Mouse (Mus musculus): ENCODE data around the gene Cdpf1. TPM values are rescaled to one million over a fixed set of nuclear protein-coding genes. Genes with fewer than 3 reads are reported as not detected.

The Cdpf1 gene
- 34.4 and 35.7 TPM in 2 replicates for polyA plus RNA-seq (2016; fragmentation: Nextera tagmentation; extraction: Ambion mirVana)

DNA sequence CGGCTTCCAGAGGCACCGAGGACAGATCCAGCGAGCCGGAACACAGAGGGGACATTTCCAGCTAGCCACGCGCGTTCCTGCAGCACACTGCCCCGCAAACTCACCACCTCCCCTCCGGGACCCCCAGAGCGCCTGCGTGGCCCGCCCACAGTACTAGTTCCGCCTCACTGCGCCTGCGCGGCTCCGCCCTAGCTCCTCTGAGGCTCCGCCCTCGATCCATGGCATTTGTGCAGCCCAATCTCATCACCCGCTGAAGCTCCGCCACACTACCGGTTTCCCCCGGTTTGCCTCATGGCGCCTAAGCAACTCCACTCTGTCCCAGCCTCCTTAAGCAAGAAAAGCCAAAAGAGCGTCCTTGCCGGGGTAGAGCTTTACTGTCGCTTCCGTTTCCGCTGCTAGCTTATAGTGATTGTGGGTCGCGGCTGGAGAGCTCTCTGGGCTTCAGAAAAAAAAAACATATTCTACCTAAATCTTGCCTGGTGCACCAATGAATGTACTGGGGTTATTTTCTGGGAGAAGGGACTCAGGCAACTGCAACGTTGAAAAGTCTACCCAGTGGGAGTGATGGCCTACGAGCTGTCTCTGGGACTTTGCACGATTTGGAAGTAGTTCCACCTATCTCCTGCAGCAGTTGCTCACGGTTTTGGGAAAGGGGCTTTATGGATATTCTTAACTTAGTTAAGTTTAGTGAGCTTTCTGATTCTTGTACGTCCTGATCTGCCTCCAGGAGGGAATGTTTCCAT lies at the start of gene Cdpf1:
Cdpf1 (minus strand) TSS at position 163 of the 743 bp plus-strand sequence.
- Histone ChIP-seq H3K9me3 (replicated peaks) (0 out of 2 replicates have a peak, but pooled peaks cover 4% of the 10 kb centered on the region), H3K27me3 (replicated peaks) (0 out of 2 replicates have a peak, but pooled peaks cover 4% of the 10 kb centered on the region)

DNA sequence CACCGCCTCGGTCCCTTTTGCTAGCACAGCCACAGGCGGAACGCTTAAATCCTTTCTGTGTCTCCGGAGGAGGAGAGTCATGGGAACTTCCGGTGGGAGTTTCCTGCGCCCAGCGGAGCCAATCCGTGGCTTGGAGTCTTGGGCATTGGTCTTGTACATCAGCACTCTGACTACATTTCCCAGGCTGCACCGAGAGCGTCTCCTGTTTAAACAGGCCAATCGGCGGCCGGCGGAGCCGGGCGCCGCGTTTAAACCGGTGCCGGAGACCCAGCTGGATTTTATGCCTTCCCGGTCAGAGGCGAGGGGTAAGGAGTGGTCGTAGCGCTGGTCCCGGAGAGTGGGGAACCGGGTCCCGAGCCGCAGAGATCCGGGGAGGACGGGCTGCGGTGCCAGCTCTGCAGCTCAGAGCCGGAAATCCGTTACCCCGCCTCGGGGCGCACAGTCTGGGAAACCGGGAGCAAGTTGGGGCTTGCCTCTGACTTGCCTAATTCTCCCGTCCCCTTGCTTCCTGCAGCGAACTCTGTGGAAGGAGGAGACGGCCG lies 48.1 kb upstream of the Cdpf1 start, which contains the start of gene Gtse1:
Gtse1 (plus strand) TSS at position 256 of the 542 bp plus-strand sequence.
- ATAC-seq (ENCODE audit: insufficient number of reproducible peaks, low FRiP score), result peak; percentile 96
- H3K4me3 ChIP-seq, result peak within 1 kb of the TSS; percentile 96
- H3K27ac ChIP-seq (ENCODE audit: poor library complexity, severe bottlenecking), result peak within 1 kb of the TSS; percentile 55
- H3K36me3 ChIP-seq, result peaks cover 31% of the 10 kb centered on the region
- WGBS, result under 1% methylated on average over 42 of the region's 42 CpGs
- peak within 1 kb of the TSS; percentile 89 for H3K4me2 ChIP-seq
- no peaks in the 10 kb centered on the region for H3K27me3 ChIP-seq (replicated peaks)
- H3K9ac ChIP-seq, result peak within 1 kb of the TSS; percentile 86
- H3K9me3 ChIP-seq (replicated peaks), result no peaks in the 10 kb centered on the region
- H3K4me1 ChIP-seq (replicated peaks), result peaks cover 20% of the 10 kb centered on the region

More for the DNA sequence above, at the start of gene Cdpf1:
- Histone ChIP-seq H3K36me3 (no peaks in the 10 kb centered on the region), H3K4me3 (peak within 1 kb of the TSS; percentile 68), H3K4me2 (peak within 1 kb of the TSS; percentile 87), H3K9ac (peak within 1 kb of the TSS; percentile 81), H3K4me1 (replicated peaks) (peaks cover 9% of the 10 kb centered on the region), H3K27ac (ENCODE audit: poor library complexity, severe bottlenecking) (peak within 1 kb of the TSS; percentile 95)
- ATAC-seq (ENCODE audit: insufficient number of reproducible peaks, low FRiP score), result peak; percentile 96
- 3% methylated on average over 35 of the region's 36 CpGs for WGBS

DNA sequence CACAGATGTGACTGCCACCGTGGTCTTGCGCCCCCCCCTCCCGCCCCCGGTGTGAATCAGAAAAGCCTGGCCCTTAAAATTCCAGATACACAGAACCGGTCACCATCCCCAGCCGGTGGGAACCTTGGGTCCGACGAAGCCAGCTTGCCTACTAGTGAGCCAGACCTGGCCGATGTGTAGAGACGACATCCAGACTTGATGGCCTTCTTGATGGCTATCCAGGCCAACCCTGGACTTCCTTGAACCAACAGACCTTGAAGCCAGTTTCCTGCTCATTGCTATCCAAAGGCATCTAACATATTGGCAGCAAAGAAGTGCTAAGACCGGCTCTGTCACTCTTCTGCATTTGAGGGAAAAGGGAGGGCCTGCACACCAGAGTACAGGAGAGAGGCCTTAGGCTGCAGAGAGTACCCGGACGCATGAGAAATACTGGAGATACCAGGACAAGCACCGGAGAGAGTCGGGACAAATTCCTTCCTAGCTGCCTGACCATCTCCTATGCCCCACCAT lies 47.5 kb upstream of the Cdpf1 start:
- ATAC-seq (ENCODE audit: insufficient number of reproducible peaks, low FRiP score), result 0 out of 2 replicates have a peak, but pooled peaks have one; percentile 16
- H3K36me3 ChIP-seq, result peaks cover 25% of the 10 kb centered on the region

GRCm38 (mm10) chr15:85851656-85852392 lies 40.3 kb upstream of the Cdpf1 start:
- Histone ChIP-seq H3K9ac (no peak overlapping the region), H3K36me3 (no peaks in the 10 kb centered on the region), H3K27ac (ENCODE audit: poor library complexity, severe bottlenecking) (no peak overlapping the region), H3K9me3 (replicated peaks) (no peaks in the 10 kb centered on the region), H3K4me1 (replicated peaks) (no peaks in the 10 kb centered on the region), H3K27me3 (replicated peaks) (no peaks in the 10 kb centered on the region), H3K4me2 (no peak overlapping the region), H3K4me3 (no peak overlapping the region)
- no peak for ATAC-seq (ENCODE audit: insufficient number of reproducible peaks, low FRiP score)
- WGBS, result 74% methylated on average over 12 of the region's 12 CpGs

More for the DNA sequence above, 47.5 kb upstream of the Cdpf1 start:
- Histone ChIP-seq H3K4me3 (peak overlapping the region; percentile 96), H3K9ac (peak overlapping the region; percentile 67), H3K27ac (ENCODE audit: poor library complexity, severe bottlenecking) (peak overlapping the region; percentile 39; the same call in 1 of the 2 replicates), H3K27me3 (replicated peaks) (no peaks in the 10 kb centered on the region), H3K4me2 (peak overlapping the region; percentile 89), H3K4me1 (replicated peaks) (peaks cover 20% of the 10 kb centered on the region), H3K9me3 (replicated peaks) (no peaks in the 10 kb centered on the region)
- 10% methylated on average over 15 of the region's 15 CpGs for WGBS

- no peaks in the 10 kb centered on the region for H3K36me3 ChIP-seq
- no peak overlapping the region for H3K9ac ChIP-seq
- H3K27me3 ChIP-seq (replicated peaks), result peaks cover 4% of the 10 kb centered on the region; the same call in 1 of the 2 replicates
- ATAC-seq (ENCODE audit: insufficient number of reproducible peaks, low FRiP score), result no peak
- no peak overlapping the region for H3K27ac ChIP-seq (ENCODE audit: poor library complexity, severe bottlenecking)
- no peak overlapping the region for H3K4me3 ChIP-seq
- H3K9me3 ChIP-seq (replicated peaks), result no peaks in the 10 kb centered on the region
- H3K4me2 ChIP-seq, result no peak overlapping the region
- no peaks in the 10 kb centered on the region for H3K4me1 ChIP-seq (replicated peaks)
Measured at GRCm38 (mm10) chr15:85845071-85845470, 33.6 kb upstream of the Cdpf1 start.

DNA sequence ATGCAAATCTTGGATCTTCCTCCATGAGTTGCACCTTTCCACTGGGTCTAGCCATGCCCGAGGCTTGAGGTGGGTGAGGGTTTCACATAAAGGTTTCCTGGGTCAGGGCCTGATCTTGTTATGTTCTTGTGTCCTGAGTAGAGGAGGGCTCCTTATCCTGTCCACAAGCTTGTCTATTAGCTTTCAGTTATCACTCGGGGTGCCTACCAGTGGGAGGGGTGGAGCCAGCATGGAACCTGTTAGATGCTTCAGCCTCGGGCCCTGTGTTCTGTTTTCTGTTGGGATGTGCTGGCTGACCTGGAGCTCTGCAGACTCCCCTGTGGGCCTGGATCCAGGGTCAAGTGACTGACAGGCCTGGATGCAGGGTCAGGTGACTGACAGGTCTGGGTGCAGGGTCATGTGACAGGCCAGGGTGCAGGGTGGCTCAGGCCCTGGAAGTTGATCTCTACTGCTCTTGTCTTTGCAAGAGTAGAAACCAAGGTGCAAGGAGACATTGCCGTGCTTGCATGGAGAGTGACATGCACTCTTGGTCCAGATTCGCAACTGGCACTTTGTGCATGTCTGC lies 30.4 kb upstream of the Cdpf1 start:
- WGBS, result 65% methylated on average over 5 of the region's 5 CpGs
- ATAC-seq (ENCODE audit: insufficient number of reproducible peaks, low FRiP score), result no peak
- no peaks in the 10 kb centered on the region for H3K4me1 ChIP-seq (replicated peaks)

DNA sequence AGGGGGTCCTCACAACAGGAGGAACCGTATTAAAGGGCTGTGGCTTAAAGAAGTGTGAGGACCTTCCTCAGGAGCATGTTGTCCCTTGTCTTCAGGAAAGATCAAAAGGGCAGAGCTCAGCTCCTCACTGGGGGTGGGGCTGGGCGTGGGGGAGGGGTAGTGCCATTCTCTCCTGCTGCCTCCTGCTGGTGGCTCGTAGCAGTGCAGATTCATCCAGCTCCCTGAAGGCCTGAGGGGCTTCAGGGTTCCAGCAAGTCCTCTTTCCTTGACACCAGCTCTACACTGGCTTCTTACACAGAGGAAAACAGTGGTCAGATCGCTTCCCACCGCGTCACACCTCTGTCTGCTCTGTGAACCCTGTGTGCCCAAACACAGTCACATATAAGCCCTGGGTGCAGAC lies 29.5 kb upstream of the Cdpf1 start:
- H3K4me2 ChIP-seq, result no peak overlapping the region
- H3K27me3 ChIP-seq (replicated peaks), result peaks cover 4% of the 10 kb centered on the region; the same call in 1 of the 2 replicates
- no peaks in the 10 kb centered on the region for H3K4me1 ChIP-seq (replicated peaks)
- H3K9me3 ChIP-seq (replicated peaks), result no peaks in the 10 kb centered on the region
- no peak for ATAC-seq (ENCODE audit: insufficient number of reproducible peaks, low FRiP score)
- 25% methylated on average over 6 of the region's 6 CpGs for WGBS
- H3K27ac ChIP-seq (ENCODE audit: poor library complexity, severe bottlenecking), result no peak overlapping the region
- H3K9ac ChIP-seq, result no peak overlapping the region
- H3K36me3 ChIP-seq, result no peaks in the 10 kb centered on the region
- H3K4me3 ChIP-seq, result no peak overlapping the region

More for the DNA sequence above, 30.4 kb upstream of the Cdpf1 start:
- H3K27ac ChIP-seq (ENCODE audit: poor library complexity, severe bottlenecking), result no peak overlapping the region
- no peak overlapping the region for H3K9ac ChIP-seq
- H3K27me3 ChIP-seq (replicated peaks), result peaks cover 4% of the 10 kb centered on the region; the same call in 1 of the 2 replicates
- no peaks in the 10 kb centered on the region for H3K9me3 ChIP-seq (replicated peaks)
- no peak overlapping the region for H3K4me2 ChIP-seq
- no peak overlapping the region for H3K4me3 ChIP-seq
- H3K36me3 ChIP-seq, result no peaks in the 10 kb centered on the region

- Histone ChIP-seq H3K4me2 (no peak overlapping the region), H3K9me3 (replicated peaks) (no peaks in the 10 kb centered on the region), H3K27ac (ENCODE audit: poor library complexity, severe bottlenecking) (no peak overlapping the region), H3K27me3 (replicated peaks) (no peaks in the 10 kb centered on the region), H3K9ac (no peak overlapping the region), H3K36me3 (no peaks in the 10 kb centered on the region), H3K4me1 (replicated peaks) (peaks cover 4% of the 10 kb centered on the region; the same call in 1 of the 2 replicates), H3K4me3 (no peak overlapping the region)
- WGBS, result 84% methylated on average over 5 of the region's 5 CpGs
- ATAC-seq (ENCODE audit: insufficient number of reproducible peaks, low FRiP score), result no peak
Measured at GRCm38 (mm10) chr15:85836887-85837286, 25.4 kb upstream of the Cdpf1 start.

GRCm38 (mm10) chr15:85835335-85835734 lies 23.8 kb upstream of the Cdpf1 start:
- H3K4me3 ChIP-seq, result no peak overlapping the region
- H3K9ac ChIP-seq, result no peak overlapping the region
- WGBS, result 52% methylated on average over 3 of the region's 3 CpGs
- no peaks in the 10 kb centered on the region for H3K9me3 ChIP-seq (replicated peaks)
- no peaks in the 10 kb centered on the region for H3K36me3 ChIP-seq
- no peak overlapping the region for H3K27ac ChIP-seq (ENCODE audit: poor library complexity, severe bottlenecking)
- peaks cover 9% of the 10 kb centered on the region; the same call in 1 of the 2 replicates for H3K4me1 ChIP-seq (replicated peaks)
- no peaks in the 10 kb centered on the region; the same call in 1 of the 2 replicates for H3K27me3 ChIP-seq (replicated peaks)
- ATAC-seq (ENCODE audit: insufficient number of reproducible peaks, low FRiP score), result no peak
- no peak overlapping the region for H3K4me2 ChIP-seq

DNA sequence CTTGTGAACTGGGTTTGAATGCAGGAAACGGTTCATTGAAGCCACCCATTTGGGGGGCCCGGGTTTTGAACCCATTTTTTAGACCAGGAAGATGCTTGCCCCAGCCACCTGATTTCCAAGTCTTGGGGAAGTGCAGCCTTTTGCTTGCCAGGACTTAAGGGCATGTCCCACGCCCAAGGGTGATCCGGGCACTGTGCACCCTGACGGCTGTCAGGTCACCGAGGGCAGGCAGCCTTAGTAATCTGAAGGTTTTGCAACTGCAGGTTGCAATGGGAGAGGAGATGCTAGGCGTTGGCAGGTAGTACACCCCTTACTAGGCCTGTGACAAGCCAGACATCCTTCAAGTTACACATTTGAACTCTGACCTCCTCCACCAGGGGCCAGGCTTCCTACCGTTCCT lies 21.1 kb upstream of the Cdpf1 start:
- ATAC-seq (ENCODE audit: insufficient number of reproducible peaks, low FRiP score), result no peak
- 55% methylated on average over 8 of the region's 8 CpGs for WGBS
- H3K4me1 ChIP-seq (replicated peaks), result peaks cover 9% of the 10 kb centered on the region; the same call in 1 of the 2 replicates
- H3K9me3 ChIP-seq (replicated peaks), result no peaks in the 10 kb centered on the region
- no peaks in the 10 kb centered on the region for H3K36me3 ChIP-seq
- peak overlapping the region; percentile 61 for H3K4me3 ChIP-seq
- H3K4me2 ChIP-seq, result peak overlapping the region; percentile 92
- H3K9ac ChIP-seq, result peak overlapping the region; percentile 63
- H3K27me3 ChIP-seq (replicated peaks), result no peaks in the 10 kb centered on the region; the same call in 1 of the 2 replicates
- no peak overlapping the region for H3K27ac ChIP-seq (ENCODE audit: poor library complexity, severe bottlenecking)
